Mouse (Mus musculus) intestine, embryonic 14.5 days (tissue): ENCODE data around the gene Gfi1b. TPM values are rescaled to one million over a fixed set of nuclear protein-coding genes. Genes with fewer than 3 reads are reported as not detected.
A peak's percentile ranks its signal among the peaks of the same experiment; 100 is the strongest.

Experiments used
- ATAC-seq: fragments of 200-750 bp; cut with Nextera tagmentation; replicated peaks from 2 replicates; pipeline ENCODE4 v1.8.0; 2017; ENCODE audit warnings: low read depth, moderate number of reproducible peaks, moderate TSS enrichment, moderate library complexity; ENCODE audit not compliant: low FRiP score, low TSS enrichment
- DNase-seq: peaks from one replicate; pipeline ENCODE4 v3.0.0-alpha.2; 2018; ENCODE audit warnings: low spot score
- H3K27ac ChIP-seq: fragments of 300-500 bp; sonication (generic); 2 replicates; pipeline ENCODE4 v1.5.1; 2014; ENCODE audit warnings: low read depth, mild to moderate bottlenecking, control low read depth
- H3K27me3 ChIP-seq: fragments of 300-500 bp; sonication (generic); replicated peaks from 2 replicates; pipeline ENCODE4 v1.6.1; 2014; ENCODE audit warnings: low read length, control low read depth; ENCODE audit not compliant: control insufficient read depth, insufficient read depth
- H3K36me3 ChIP-seq: fragments of 300-500 bp; sonication (generic); 2 replicates; pipeline ENCODE4 v1.6.1; 2014; ENCODE audit warnings: low read length, control low read depth; ENCODE audit not compliant: control insufficient read depth, insufficient read depth
- H3K4me1 ChIP-seq: fragments of 300-500 bp; sonication (generic); replicated peaks from 2 replicates; pipeline ENCODE4 v1.6.1; 2014; ENCODE audit warnings: low read length, control low read depth, mixed read lengths; ENCODE audit not compliant: control insufficient read depth, insufficient read depth
- H3K4me2 ChIP-seq: fragments of 300-500 bp; sonication (generic); 2 replicates; pipeline ENCODE4 v1.6.1; 2014; ENCODE audit warnings: low read length
- H3K4me3 ChIP-seq: fragments of 300-500 bp; sonication (generic); 2 replicates; pipeline ENCODE4 v1.5.1; 2014; ENCODE audit warnings: low read depth, low read length, control low read depth, mixed read lengths
- H3K9ac ChIP-seq: fragments of 300-500 bp; sonication (generic); 2 replicates; pipeline ENCODE4 v1.6.1; 2014; ENCODE audit warnings: mild to moderate bottlenecking, low read length
- H3K9me3 ChIP-seq: fragments of 300-500 bp; sonication (generic); 2 replicates; pipeline ENCODE4 v1.6.1; 2016; ENCODE audit warnings: low read length, control low read depth; ENCODE audit not compliant: control insufficient read depth
- WGBS: fragments of 180-500 bp; shearing (Covaris S2); extraction: QIAGEN DNeasy Blood & Tissue Kit; methylation state at CpG from one replicate; pipeline ENCODE4 v1.1.7; 2014; 5-methylcytosine and 5-hydroxymethylcytosine counted together
- polyA plus RNA-seq: library from polyadenylated mRNA; unstranded; fragments of >200 nt; fragmentation: Nextera tagmentation; extraction: Ambion mirVana; gene quantifications from 2 replicates; pipeline ENCODE4 v1.2.1, GENCODE M21; 2014

Gfi1b gene
- polyA plus RNA-seq, 1 experiment from 2014 or later: not detected

- Histone ChIP-seq H3K27me3 (no peaks in the 10 kb centered on the region), H3K9me3 (no peaks in the 10 kb centered on the region), H3K4me2 (no peak overlapping the region), H3K4me3 (no peak overlapping the region), H3K27ac (no peak overlapping the region), H3K9ac (no peak overlapping the region), H3K4me1 (peaks cover 4% of the 10 kb centered on the region; the same call in 1 of the 2 replicates), H3K36me3 (no peaks in the 10 kb centered on the region)
- 67% methylated on average over 1 of the region's 1 CpGs for WGBS
- ATAC-seq (no peak), DNase-seq (no peak)
Measured at GRCm38 (mm10) chr2:28632626-28633025, 10.8 kb upstream of the Gfi1b start.

GRCm38 (mm10) chr2:28629911-28630381 lies 8.2 kb upstream of the Gfi1b start:
- H3K4me2 ChIP-seq: no peak overlapping the region
- 0 out of 2 replicates have a peak overlapping the region, but pooled peaks have one; percentile 27 for H3K27ac ChIP-seq
- no peak overlapping the region for H3K9ac ChIP-seq
- ATAC-seq (peak; percentile 84), DNase-seq (no peak)
- no peaks in the 10 kb centered on the region for H3K27me3 ChIP-seq
- H3K4me1 ChIP-seq: peaks cover 4% of the 10 kb centered on the region; the same call in 1 of the 2 replicates
- H3K4me3 ChIP-seq: no peak overlapping the region
- H3K36me3 ChIP-seq: no peaks in the 10 kb centered on the region
- H3K9me3 ChIP-seq: no peaks in the 10 kb centered on the region
- 29% methylated on average over 4 of the region's 4 CpGs for WGBS

GRCm38 (mm10) chr2:28628053-28628452 lies 6.3 kb upstream of the Gfi1b start:
- no peak for DNase-seq
- 49% methylated on average over 2 of the region's 2 CpGs for WGBS
- Histone ChIP-seq H3K4me1 (peaks cover 4% of the 10 kb centered on the region; the same call in 1 of the 2 replicates), H3K9me3 (no peaks in the 10 kb centered on the region), H3K9ac (no peak overlapping the region), H3K4me3 (no peak overlapping the region), H3K27me3 (no peaks in the 10 kb centered on the region), H3K4me2 (no peak overlapping the region), H3K27ac (no peak overlapping the region), H3K36me3 (no peaks in the 10 kb centered on the region)
- ATAC-seq: no peak

DNA sequence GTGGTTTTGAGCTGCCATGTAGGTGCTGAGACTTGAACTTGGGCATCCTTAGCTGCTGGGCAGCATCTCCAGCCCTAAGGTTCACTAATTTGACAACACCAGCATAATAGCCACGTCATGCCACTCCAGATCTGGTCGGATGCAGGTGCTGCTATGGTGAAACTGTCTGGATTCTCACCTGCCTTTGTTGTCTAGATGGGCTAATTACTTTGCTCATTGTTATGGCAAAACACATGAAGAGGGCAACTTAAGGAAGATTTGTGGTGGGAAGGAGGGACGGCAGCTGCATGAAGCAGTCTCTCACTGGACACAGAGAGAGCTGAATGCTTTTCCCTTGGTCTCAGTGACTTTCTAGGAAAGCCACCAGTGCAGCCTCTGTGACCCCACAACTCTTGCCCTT lies 4.3 kb upstream of the Gfi1b start:
- Histone ChIP-seq H3K9ac (no peak overlapping the region), H3K4me2 (no peak overlapping the region)
- 75% methylated on average over 3 of the region's 3 CpGs for WGBS

GRCm38 (mm10) chr2:28624870-28625269 lies 3.1 kb upstream of the Gfi1b start:
- DNase-seq (no peak), ATAC-seq (no peak)
- Histone ChIP-seq H3K9me3 (no peaks in the 10 kb centered on the region), H3K9ac (no peak overlapping the region), H3K4me3 (no peak overlapping the region), H3K27me3 (peaks cover 17% of the 10 kb centered on the region), H3K36me3 (no peaks in the 10 kb centered on the region), H3K4me1 (peaks cover 7% of the 10 kb centered on the region; the same call in 1 of the 2 replicates), H3K27ac (no peak overlapping the region), H3K4me2 (no peak overlapping the region)
- WGBS: 87% methylated on average over 3 of the region's 3 CpGs

More for the DNA sequence above, 4.3 kb upstream of the Gfi1b start:
- no peak for ATAC-seq
- Histone ChIP-seq H3K27ac (no peak overlapping the region), H3K9me3 (no peaks in the 10 kb centered on the region), H3K4me3 (no peak overlapping the region), H3K36me3 (no peaks in the 10 kb centered on the region), H3K4me1 (peaks cover 7% of the 10 kb centered on the region; the same call in 1 of the 2 replicates), H3K27me3 (peaks cover 11% of the 10 kb centered on the region)
- DNase-seq: no peak

GRCm38 (mm10) chr2:28622521-28623124 lies 841 bp upstream of the Gfi1b start:
- 0 out of 2 replicates have a peak, but pooled peaks cover 3% of the 10 kb centered on the region for H3K4me1 ChIP-seq
- peaks cover 17% of the 10 kb centered on the region for H3K27me3 ChIP-seq
- WGBS: 22% methylated on average over 10 of the region's 10 CpGs
- no peak overlapping the region for H3K27ac ChIP-seq
- no peaks in the 10 kb centered on the region for H3K36me3 ChIP-seq
- no peaks in the 10 kb centered on the region for H3K9me3 ChIP-seq
- no peak overlapping the region for H3K4me3 ChIP-seq
- no peak overlapping the region for H3K4me2 ChIP-seq
- ATAC-seq: no peak
- no peak overlapping the region for H3K9ac ChIP-seq
- no peak for DNase-seq

GRCm38 (mm10) chr2:28621111-28621510 lies 671 bp downstream of the Gfi1b start:
- 24% methylated on average over 2 of the region's 2 CpGs for WGBS
- Histone ChIP-seq H3K36me3 (no peaks in the 10 kb centered on the region), H3K27me3 (peaks cover 17% of the 10 kb centered on the region), H3K9ac (no peak overlapping the region), H3K4me3 (no peak overlapping the region), H3K9me3 (no peaks in the 10 kb centered on the region), H3K4me1 (0 out of 2 replicates have a peak, but pooled peaks cover 3% of the 10 kb centered on the region), H3K27ac (no peak overlapping the region), H3K4me2 (no peak overlapping the region)
- DNase-seq: no peak
- no peak for ATAC-seq

DNA sequence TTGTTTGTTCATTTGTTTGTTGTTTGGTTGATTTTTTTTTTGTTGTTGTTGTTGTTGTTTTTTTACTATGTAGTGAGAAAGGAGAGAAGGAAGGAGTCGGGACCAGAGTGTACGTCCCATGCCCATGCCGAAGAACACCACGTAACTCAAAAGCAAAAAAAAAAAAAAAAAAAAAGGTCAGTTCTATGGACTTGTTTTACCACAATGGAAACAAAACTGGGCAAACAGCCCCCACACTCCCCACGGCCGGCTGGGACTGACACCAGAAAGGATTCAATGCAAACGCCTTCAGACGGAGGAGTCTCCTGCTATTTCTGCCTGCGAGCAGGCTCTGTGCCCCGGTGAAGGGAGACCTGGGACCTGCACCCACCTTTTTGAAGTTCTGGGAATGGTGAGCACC lies 1.3 kb downstream of the Gfi1b start:
- no peak for ATAC-seq
- WGBS: 72% methylated on average over 10 of the region's 10 CpGs
- peaks cover 17% of the 10 kb centered on the region for H3K27me3 ChIP-seq

DNA sequence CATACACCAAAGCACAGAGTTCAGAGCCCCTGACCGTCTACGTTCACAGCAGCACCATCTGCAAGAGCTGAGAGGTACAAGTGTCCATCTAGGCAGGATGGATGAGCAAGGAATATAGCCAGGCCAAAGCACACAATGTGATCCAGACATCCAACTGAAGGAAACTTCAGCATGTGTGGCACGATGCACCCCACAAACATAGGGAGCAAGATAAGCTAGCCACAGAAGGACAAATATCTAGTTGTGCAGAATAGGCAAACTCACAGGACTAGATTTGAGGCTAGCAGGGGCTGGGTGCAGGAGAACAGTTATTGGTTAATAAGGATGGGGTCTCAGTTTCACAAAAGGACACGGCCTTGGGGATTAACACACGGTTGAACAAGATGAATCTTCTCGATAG lies 2.4 kb downstream of the Gfi1b start:
- Histone ChIP-seq H3K4me2 (no peak overlapping the region), H3K9me3 (no peaks in the 10 kb centered on the region), H3K36me3 (no peaks in the 10 kb centered on the region), H3K9ac (no peak overlapping the region), H3K4me3 (no peak overlapping the region), H3K27ac (no peak overlapping the region), H3K27me3 (peaks cover 17% of the 10 kb centered on the region), H3K4me1 (0 out of 2 replicates have a peak, but pooled peaks cover 3% of the 10 kb centered on the region)
- DNase-seq: no peak
- 83% methylated on average over 6 of the region's 6 CpGs for WGBS
- ATAC-seq: no peak

More for the DNA sequence above, 1.3 kb downstream of the Gfi1b start:
- H3K27ac ChIP-seq: no peak overlapping the region
- H3K4me3 ChIP-seq: no peak overlapping the region
- 0 out of 2 replicates have a peak, but pooled peaks cover 3% of the 10 kb centered on the region for H3K4me1 ChIP-seq
- H3K4me2 ChIP-seq: no peak overlapping the region
- no peak for DNase-seq
- H3K36me3 ChIP-seq: no peaks in the 10 kb centered on the region
- H3K9me3 ChIP-seq: no peaks in the 10 kb centered on the region
- H3K9ac ChIP-seq: no peak overlapping the region
